Mouse (Mus musculus) neural tube, embryonic 11.5 days (tissue): ENCODE measurements around the gene Gm20388. TPM values are rescaled to one million over a fixed set of nuclear protein-coding genes. Genes with fewer than 3 reads are reported as not detected.

Source experiments
- ATAC-seq: fragments of 200-750 bp; cut with Nextera tagmentation; 2 replicates; pipeline ENCODE4 v1.8.0; 2017; ENCODE audit warnings: moderate number of reproducible peaks, mild to moderate bottlenecking, moderate TSS enrichment, moderate library complexity; ENCODE audit not compliant: insufficient read depth, low FRiP score, low TSS enrichment
- DNase-seq: peaks from one replicate; pipeline ENCODE4 v3.0.0-alpha.2; 2015; ENCODE audit warnings: low spot score
- H3K27ac ChIP-seq: fragments of 300-500 bp; sonication (generic); 2 replicates; pipeline ENCODE4 v1.5.1; 2014; ENCODE audit warnings: low read depth, mild to moderate bottlenecking, low read length
- H3K27me3 ChIP-seq: fragments of 300-500 bp; sonication (generic); 2 replicates; pipeline ENCODE4 v1.6.1; 2014; ENCODE audit warnings: mild to moderate bottlenecking, low read length, mixed read lengths; ENCODE audit not compliant: control insufficient read depth, insufficient read depth
- H3K36me3 ChIP-seq: fragments of 300-500 bp; sonication (generic); 2 replicates; pipeline ENCODE4 v1.6.1; 2014; ENCODE audit warnings: mild to moderate bottlenecking, low read length, moderate library complexity, mixed read lengths; ENCODE audit not compliant: control insufficient read depth, insufficient read depth
- H3K4me1 ChIP-seq: fragments of 300-500 bp; sonication (generic); 2 replicates; pipeline ENCODE4 v1.6.1; 2014; ENCODE audit warnings: low read length, mixed read lengths; ENCODE audit not compliant: control insufficient read depth, insufficient read depth
- H3K4me2 ChIP-seq: fragments of 300-500 bp; sonication (generic); 2 replicates; pipeline ENCODE4 v1.6.1; 2014; ENCODE audit warnings: low read depth, mild to moderate bottlenecking, moderate library complexity
- H3K4me3 ChIP-seq: fragments of 300-500 bp; sonication (generic); 2 replicates; pipeline ENCODE4 v1.5.1; 2014; ENCODE audit warnings: low read depth, low read length
- H3K9ac ChIP-seq: fragments of 300-500 bp; sonication (generic); 2 replicates; pipeline ENCODE4 v1.6.1; 2014; ENCODE audit warnings: mild to moderate bottlenecking, low read length
- H3K9me3 ChIP-seq: fragments of 300-500 bp; sonication (generic); 2 replicates; pipeline ENCODE4 v1.6.1; 2016; ENCODE audit warnings: low read length; ENCODE audit not compliant: control insufficient read depth
- WGBS: fragments of 180-500 bp; shearing (Covaris S2); extraction: QIAGEN DNeasy Blood & Tissue Kit; methylation state at CpG from one replicate; pipeline ENCODE4 v1.1.7; 2014; 5-methylcytosine and 5-hydroxymethylcytosine counted together
- polyA plus RNA-seq: library from polyadenylated mRNA; unstranded; fragments of >200 nt; fragmentation: Nextera tagmentation; extraction: Ambion mirVana; gene quantifications from 2 replicates; pipeline ENCODE4 v1.2.1, GENCODE M21; 2014

The Gm20388 gene
- polyA plus RNA-seq, 1 experiment from 2014 or later: not detected

GRCm38 (mm10) chr8:122390758-122391157 lies 2480.1 kb downstream of the Gm20388 start:
- H3K27ac ChIP-seq: no peak overlapping the region

DNA sequence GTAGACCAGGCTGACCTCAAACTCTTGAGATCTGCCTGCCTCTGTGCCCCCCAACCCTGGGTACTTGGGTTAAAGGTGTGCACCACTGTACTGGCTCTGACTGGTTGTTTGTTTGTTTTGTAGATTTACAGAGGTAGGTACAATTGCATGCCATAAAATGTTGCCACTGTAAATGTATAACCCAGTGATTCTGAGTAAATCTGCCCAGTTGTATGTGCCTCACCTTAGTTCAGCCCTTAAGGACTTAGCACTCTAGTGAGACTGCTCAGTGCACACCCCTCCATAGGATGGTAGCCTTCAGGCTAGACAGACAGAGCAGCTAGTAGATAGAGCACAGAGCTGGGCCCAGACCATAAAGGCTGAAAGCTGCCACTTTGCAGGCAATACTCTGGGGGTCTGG lies 2483.1 kb downstream of the Gm20388 start:
- H3K4me1 ChIP-seq: no peaks in the 10 kb centered on the region
- DNase-seq: no peak
- H3K27me3 ChIP-seq: no peaks in the 10 kb centered on the region
- no peak overlapping the region for H3K4me3 ChIP-seq
- ATAC-seq: no peak
- H3K27ac ChIP-seq: no peak overlapping the region
- no peak overlapping the region for H3K4me2 ChIP-seq
- no peaks in the 10 kb centered on the region for H3K9me3 ChIP-seq
- no peak overlapping the region for H3K9ac ChIP-seq
- peaks cover 21% of the 10 kb centered on the region for H3K36me3 ChIP-seq

More at GRCm38 (mm10) chr8:122390758-122391157, 2480.1 kb downstream of the Gm20388 start:
- Histone ChIP-seq H3K4me3 (no peak overlapping the region), H3K4me2 (no peak overlapping the region), H3K9me3 (no peaks in the 10 kb centered on the region), H3K4me1 (no peaks in the 10 kb centered on the region), H3K36me3 (peaks cover 33% of the 10 kb centered on the region), H3K9ac (no peak overlapping the region), H3K27me3 (no peaks in the 10 kb centered on the region)
- no peak for DNase-seq
- no peak for ATAC-seq
- WGBS: 94% methylated on average over 3 of the region's 3 CpGs

DNA sequence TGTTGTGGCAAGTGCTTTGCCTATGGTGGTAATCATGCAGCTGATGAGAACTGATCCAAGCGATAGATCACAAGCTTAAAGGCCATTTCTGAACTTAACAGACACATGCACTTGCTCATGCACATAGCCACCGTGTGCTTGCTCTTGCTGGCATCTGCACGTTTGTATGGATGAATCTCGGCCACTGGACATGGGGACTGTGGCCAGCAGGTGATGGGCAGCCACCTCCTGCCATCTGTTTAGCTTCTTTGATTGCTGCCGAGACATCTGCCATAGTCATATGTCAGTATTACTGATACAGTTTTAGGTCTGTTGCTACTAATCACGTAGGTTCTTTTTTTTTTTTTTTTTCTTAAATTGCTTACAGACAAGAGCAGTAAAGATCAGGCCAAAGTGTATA lies 2484.7 kb downstream of the Gm20388 start:
- H3K4me2 ChIP-seq: no peak overlapping the region
- ATAC-seq (no peak), DNase-seq (no peak)
- H3K27me3 ChIP-seq: no peaks in the 10 kb centered on the region
- H3K36me3 ChIP-seq: peaks cover 18% of the 10 kb centered on the region
- no peaks in the 10 kb centered on the region for H3K9me3 ChIP-seq
- no peak overlapping the region for H3K4me3 ChIP-seq
- WGBS: 89% methylated on average over 6 of the region's 6 CpGs
- no peak overlapping the region for H3K9ac ChIP-seq
- no peaks in the 10 kb centered on the region for H3K4me1 ChIP-seq
- no peak overlapping the region for H3K27ac ChIP-seq

DNA sequence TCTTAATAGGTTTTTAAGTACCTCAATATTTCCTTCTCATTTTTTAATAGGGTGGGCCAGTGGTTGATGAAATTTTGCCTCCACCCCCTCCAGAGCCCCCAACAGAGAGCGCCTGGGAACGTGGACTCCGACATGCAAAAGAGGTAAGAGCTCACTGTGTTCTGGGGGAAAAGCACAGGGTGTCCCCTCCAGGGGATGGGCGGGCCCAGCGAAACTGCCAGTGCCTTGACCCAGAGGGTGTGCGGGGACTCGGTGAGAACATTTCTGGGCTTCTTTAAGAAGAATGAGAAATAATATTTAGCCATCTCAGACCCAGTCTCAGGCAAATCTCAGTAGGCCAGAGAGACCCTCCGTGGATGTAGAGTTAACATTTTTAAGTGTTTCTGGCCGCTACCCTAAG lies 2487.5 kb downstream of the Gm20388 start:
- H3K27ac ChIP-seq: no peak overlapping the region
- DNase-seq: no peak
- H3K36me3 ChIP-seq: peaks cover 24% of the 10 kb centered on the region
- no peaks in the 10 kb centered on the region for H3K27me3 ChIP-seq
- H3K4me1 ChIP-seq: no peaks in the 10 kb centered on the region
- WGBS: 97% methylated on average over 9 of the region's 9 CpGs
- no peak for ATAC-seq
- H3K9ac ChIP-seq: no peak overlapping the region
- no peak overlapping the region for H3K4me2 ChIP-seq
- H3K4me3 ChIP-seq: no peak overlapping the region
- H3K9me3 ChIP-seq: no peaks in the 10 kb centered on the region

DNA sequence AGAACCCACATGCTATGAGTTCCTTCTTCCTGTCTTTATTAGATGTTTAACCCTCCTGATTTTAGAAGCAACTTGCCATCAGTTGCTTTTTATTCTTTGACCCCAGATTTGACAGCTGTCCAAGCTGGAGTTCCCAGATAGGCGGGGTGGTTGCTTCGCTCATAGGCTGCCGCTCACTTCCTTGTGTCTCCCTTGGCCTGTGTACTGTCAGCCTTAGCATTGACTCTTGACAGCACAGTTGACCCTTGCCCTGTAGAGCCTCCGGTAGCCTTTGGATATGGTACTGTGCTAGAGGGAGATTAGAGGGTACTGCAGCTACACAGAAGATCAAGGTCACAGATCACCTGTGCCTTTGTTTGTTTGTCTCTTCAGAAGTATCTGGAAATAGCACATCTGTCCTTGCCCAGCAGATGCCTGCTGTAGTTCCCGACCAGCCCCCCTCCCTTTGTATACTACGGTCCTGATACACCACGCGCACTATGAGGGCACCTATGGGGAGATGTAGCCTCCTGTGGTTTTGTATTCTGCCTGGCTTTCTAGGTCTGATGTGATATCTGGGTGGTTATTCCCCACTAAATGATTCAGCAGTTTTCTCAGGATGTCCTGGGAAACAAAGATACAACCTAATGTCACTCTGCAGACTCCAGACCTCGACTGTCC lies 2494.6 kb downstream of the Gm20388 start:
- H3K27me3 ChIP-seq: no peaks in the 10 kb centered on the region
- DNase-seq: no peak
- no peak overlapping the region for H3K27ac ChIP-seq
- WGBS: 94% methylated on average over 9 of the region's 9 CpGs
- H3K4me3 ChIP-seq: no peak overlapping the region
- no peak for ATAC-seq
- H3K4me1 ChIP-seq: no peaks in the 10 kb centered on the region
- no peak overlapping the region for H3K9ac ChIP-seq
- no peak overlapping the region for H3K4me2 ChIP-seq
- H3K36me3 ChIP-seq: peaks cover 41% of the 10 kb centered on the region
- H3K9me3 ChIP-seq: no peaks in the 10 kb centered on the region

DNA sequence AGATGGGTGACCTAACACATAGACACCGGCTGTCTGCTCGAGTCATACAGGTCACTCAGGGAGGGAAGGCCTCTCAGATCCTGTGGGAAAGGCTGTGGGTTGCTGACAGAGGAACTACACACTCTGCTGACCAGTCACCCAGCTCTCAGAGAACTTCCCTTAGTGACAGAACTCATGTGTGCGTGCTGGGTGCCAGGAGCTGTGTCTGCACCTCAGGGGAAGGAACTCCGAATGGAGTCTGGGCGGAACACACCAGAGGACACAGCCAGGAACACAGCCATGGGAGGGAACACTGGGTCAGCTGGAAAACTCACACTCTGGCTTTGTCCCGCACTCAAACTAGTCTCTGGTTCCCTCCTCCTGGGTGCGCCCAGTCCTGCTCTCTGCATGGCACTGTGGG lies 2497.0 kb downstream of the Gm20388 start:
- no peak for ATAC-seq
- H3K9ac ChIP-seq: no peak overlapping the region
- no peak overlapping the region for H3K4me3 ChIP-seq
- 94% methylated on average over 7 of the region's 7 CpGs for WGBS
- no peak overlapping the region for H3K4me2 ChIP-seq
- no peaks in the 10 kb centered on the region for H3K4me1 ChIP-seq
- DNase-seq: no peak
- no peak overlapping the region for H3K27ac ChIP-seq
- H3K27me3 ChIP-seq: no peaks in the 10 kb centered on the region
- H3K9me3 ChIP-seq: no peaks in the 10 kb centered on the region
- peaks cover 45% of the 10 kb centered on the region for H3K36me3 ChIP-seq

GRCm38 (mm10) chr8:122414311-122414710 lies 2503.7 kb downstream of the Gm20388 start:
- ATAC-seq (no peak), DNase-seq (no peak)
- Histone ChIP-seq H3K36me3 (peaks cover 40% of the 10 kb centered on the region), H3K4me2 (no peak overlapping the region), H3K9me3 (no peaks in the 10 kb centered on the region), H3K4me1 (no peaks in the 10 kb centered on the region), H3K27me3 (no peaks in the 10 kb centered on the region), H3K27ac (no peak overlapping the region), H3K4me3 (no peak overlapping the region), H3K9ac (no peak overlapping the region)
- 93% methylated on average over 9 of the region's 9 CpGs for WGBS

- peaks cover 34% of the 10 kb centered on the region for H3K36me3 ChIP-seq
- DNase-seq (no peak), ATAC-seq (no peak)
- H3K4me2 ChIP-seq: no peak overlapping the region
- H3K4me1 ChIP-seq: no peaks in the 10 kb centered on the region
- H3K27ac ChIP-seq: no peak overlapping the region
- H3K9me3 ChIP-seq: no peaks in the 10 kb centered on the region
- H3K4me3 ChIP-seq: no peak overlapping the region
- WGBS: 93% methylated on average over 6 of the region's 6 CpGs
- no peak overlapping the region for H3K9ac ChIP-seq
- no peaks in the 10 kb centered on the region for H3K27me3 ChIP-seq
Measured at GRCm38 (mm10) chr8:122415554-122415953, 2504.9 kb downstream of the Gm20388 start.

DNA sequence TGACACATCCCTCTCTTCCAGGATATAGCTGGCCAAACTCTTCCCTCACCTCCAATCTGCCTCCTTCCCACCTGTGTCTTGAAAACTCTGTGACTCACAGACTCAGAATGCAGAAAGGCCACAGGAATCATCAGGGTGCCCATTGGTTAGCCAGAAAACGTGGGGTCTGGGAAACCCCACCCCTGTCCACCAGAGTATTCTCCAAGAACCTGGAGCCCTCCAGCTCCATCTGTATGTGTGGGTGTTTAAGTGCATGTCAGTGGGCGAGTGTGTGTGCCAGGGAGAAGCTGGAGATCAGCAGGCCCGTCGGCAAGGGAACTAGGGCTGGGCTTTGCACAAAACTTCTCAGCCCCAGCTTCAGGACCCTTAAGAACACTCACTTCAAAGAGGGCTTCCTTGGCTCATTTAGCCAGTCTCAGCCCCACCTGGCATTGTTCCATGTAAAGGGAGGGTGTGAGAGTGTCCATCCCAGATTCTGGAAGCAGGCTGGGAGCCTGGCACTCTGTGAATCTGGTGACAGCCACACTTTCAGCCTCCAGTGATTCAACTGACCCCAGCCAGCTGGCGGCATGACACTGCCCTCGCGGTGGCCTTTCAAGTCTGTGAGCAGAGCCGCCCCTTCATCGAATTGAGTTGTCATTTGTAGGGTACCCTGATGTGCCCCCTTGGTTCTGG lies 2509.4 kb downstream of the Gm20388 start:
- Histone ChIP-seq H3K4me1 (no peaks in the 10 kb centered on the region), H3K36me3 (peaks cover 12% of the 10 kb centered on the region), H3K9ac (no peak overlapping the region; the same call in 1 of the 2 replicates), H3K4me3 (no peak overlapping the region), H3K9me3 (no peaks in the 10 kb centered on the region), H3K27ac (no peak overlapping the region), H3K4me2 (no peak overlapping the region), H3K27me3 (no peaks in the 10 kb centered on the region)
- no peak for ATAC-seq
- WGBS: 77% methylated on average over 9 of the region's 9 CpGs
- no peak for DNase-seq
